Mouse (Mus musculus): ENCODE measurements around the gene Ms4a4b. TPM values are rescaled to one million over a fixed set of nuclear protein-coding genes. Genes with fewer than 3 reads are reported as not detected.

Ms4a4b gene
- total and polyA plus RNA-seq, 3 experiments: not detected

DNA sequence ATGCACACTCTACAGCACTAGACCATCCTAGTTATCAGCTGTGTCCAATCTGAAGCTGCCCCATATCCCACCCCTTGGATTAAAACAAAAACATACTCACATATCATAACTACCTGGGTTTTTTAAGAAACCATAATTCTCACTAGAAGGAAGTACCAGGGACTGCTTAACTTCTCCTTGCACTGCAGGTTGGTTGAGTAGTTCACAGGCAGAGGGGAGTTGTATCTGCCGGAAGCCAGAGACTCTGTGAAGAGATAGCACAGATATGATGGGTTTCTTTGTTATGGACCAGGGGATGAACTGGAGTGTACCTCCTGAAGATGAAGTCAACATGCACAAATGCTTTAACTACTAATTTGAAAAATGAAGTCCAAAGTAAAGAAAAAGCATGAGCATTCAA is 57.4 kb downstream of the Ms4a4b start:
- no peaks in the 10 kb centered on the region for H3K36me3 ChIP-seq (ENCODE audit: control insufficient read depth in 1 of 2, insufficient read depth in 2 of 2, low read length in 2 of 2)
- no peaks in the 10 kb centered on the region for H3K79me2 ChIP-seq (ENCODE audit: control insufficient read depth, insufficient read depth, low read length, poor library complexity)

GRCm38 (mm10) chr19:11501326-11501725 is 58.0 kb downstream of the Ms4a4b start:
- no peaks in the 10 kb centered on the region for H3K9me3 ChIP-seq (replicated peaks; ENCODE audit: insufficient read depth, low read length)
- no peaks in the 10 kb centered on the region for H3K36me3 ChIP-seq (ENCODE audit: control insufficient read depth in 1 of 2, insufficient read depth in 2 of 2, low read length in 2 of 2)
- H3K4me3 ChIP-seq (ENCODE audit: control insufficient read depth in 1 of 2, insufficient read depth in 1 of 2, low read depth in 2 of 2, low read length in 2 of 2): no peak overlapping the region

More for the DNA sequence above, 57.4 kb downstream of the Ms4a4b start:
- Histone ChIP-seq H3K27ac (ENCODE audit: control insufficient read depth, low read depth, low read length) (no peak overlapping the region), H3K9ac (ENCODE audit: control insufficient read depth, low read depth, low read length, poor library complexity, severe bottlenecking) (no peak overlapping the region), H3K4me1 (ENCODE audit: control insufficient read depth in 1 of 2, insufficient read depth in 2 of 2, low read length in 2 of 2) (no peaks in the 10 kb centered on the region), H3K27me3 (ENCODE audit: control insufficient read depth in 1 of 2, insufficient read depth in 2 of 2, low read length in 2 of 2) (peaks cover 0 to 7% of the 10 kb centered on the region in 2 experiments; a peak in 3 of 4 replicates), H3K4me3 (ENCODE audit: control insufficient read depth in 1 of 2, insufficient read depth in 1 of 2, low read depth in 2 of 2, low read length in 2 of 2) (no peak overlapping the region), H3K9me3 (replicated peaks; ENCODE audit: insufficient read depth, low read length) (no peaks in the 10 kb centered on the region)
- no peak for DNase-seq (ENCODE audit: low read depth, low spot score)
- TF ChIP-seq SIN3A (IDR thresholded peaks at IDR 0.05; ENCODE audit: low read length): no peak

DNA sequence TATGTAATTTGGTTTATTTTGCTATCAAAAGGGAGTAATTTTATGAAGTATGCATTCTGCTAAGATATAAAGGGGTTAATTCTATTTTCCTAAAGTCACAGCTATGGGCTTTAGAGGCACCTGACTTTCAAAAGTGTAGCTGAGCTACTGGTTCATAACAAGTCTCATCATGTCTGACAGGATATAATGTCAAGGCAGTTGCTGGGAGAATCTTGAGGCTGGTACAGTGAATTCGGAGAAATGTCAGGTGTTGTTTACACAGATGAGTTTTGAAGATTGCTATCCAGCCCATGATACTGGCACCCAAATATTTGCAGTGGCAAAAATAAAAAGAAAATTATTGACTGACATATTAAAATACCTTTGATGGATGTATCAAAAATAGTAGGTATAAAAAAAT is 61.5 kb downstream of the Ms4a4b start:
- DNase-seq (ENCODE audit: low read depth, low spot score): no peak
- no peak overlapping the region for H3K4me3 ChIP-seq (ENCODE audit: control insufficient read depth in 1 of 2, insufficient read depth in 1 of 2, low read depth in 2 of 2, low read length in 2 of 2)

More at GRCm38 (mm10) chr19:11501326-11501725, 58.0 kb downstream of the Ms4a4b start:
- H3K27ac ChIP-seq (ENCODE audit: control insufficient read depth, low read depth, low read length): no peak overlapping the region
- TF ChIP-seq NRF1 (IDR thresholded peaks at IDR 0.05; ENCODE audit: insufficient read depth, low read depth, low read length, poor library complexity, severe bottlenecking) (no peak), JUND (IDR thresholded peaks at IDR 0.05; ENCODE audit: low read depth, low read length) (no peak), TCF12 (IDR thresholded peaks at IDR 0.05; ENCODE audit: low read depth, low read length) (no peak), MXI1 (IDR thresholded peaks at IDR 0.05; ENCODE audit: low read depth, low read length) (no peak), MAZ (IDR thresholded peaks at IDR 0.05; ENCODE audit: low read depth, low read length) (no peak), NELFE (IDR thresholded peaks at IDR 0.05; ENCODE audit: low read depth, low read length) (no peak), KAT2A (conservative IDR thresholded peaks at IDR 0.05; ENCODE audit: low read depth, low read length) (no peak), ETS1 (IDR thresholded peaks at IDR 0.05; ENCODE audit: low read depth, low read length) (no peak), ZNF384 (IDR thresholded peaks at IDR 0.05; ENCODE audit: low read depth, low read length) (no peak)
- no peak overlapping the region for H3K9ac ChIP-seq (ENCODE audit: control insufficient read depth, low read depth, low read length, poor library complexity, severe bottlenecking)
- no peaks in the 10 kb centered on the region for H3K79me2 ChIP-seq (ENCODE audit: control insufficient read depth, insufficient read depth, low read length, poor library complexity)
- H3K27me3 ChIP-seq (ENCODE audit: control insufficient read depth in 1 of 2, insufficient read depth in 2 of 2, low read length in 2 of 2): peaks cover 0 to 7% of the 10 kb centered on the region in 2 experiments; a peak in 3 of 4 replicates
- no peaks in the 10 kb centered on the region for H3K4me1 ChIP-seq (ENCODE audit: control insufficient read depth in 1 of 2, insufficient read depth in 2 of 2, low read length in 2 of 2)
- DNase-seq (ENCODE audit: low read depth, low spot score): no peak

More for the DNA sequence above, 61.5 kb downstream of the Ms4a4b start:
- no peak overlapping the region for H3K27ac ChIP-seq (ENCODE audit: control insufficient read depth, low read depth, low read length)
- no peak overlapping the region for H3K9ac ChIP-seq (ENCODE audit: control insufficient read depth, low read depth, low read length, poor library complexity, severe bottlenecking)
- no peaks in the 10 kb centered on the region for H3K9me3 ChIP-seq (replicated peaks; ENCODE audit: insufficient read depth, low read length)
- H3K36me3 ChIP-seq (ENCODE audit: control insufficient read depth in 1 of 2, insufficient read depth in 2 of 2, low read length in 2 of 2): no peaks in the 10 kb centered on the region
- no peak for TF ChIP-seq TCF12 (IDR thresholded peaks at IDR 0.05; ENCODE audit: low read depth, low read length)
- no peak for TF ChIP-seq E2F4 (IDR thresholded peaks at IDR 0.05; ENCODE audit: borderline replicate concordance, low read depth, low read length)
- no peak for TF ChIP-seq ZMIZ1 (IDR thresholded peaks at IDR 0.05; ENCODE audit: low read depth, low read length)
- no peak for TF ChIP-seq NRF1 (IDR thresholded peaks at IDR 0.05; ENCODE audit: insufficient read depth, low read depth, low read length, poor library complexity, severe bottlenecking)
- no peak for TF ChIP-seq ZNF384 (IDR thresholded peaks at IDR 0.05; ENCODE audit: low read depth, low read length)
- TF ChIP-seq MAX (IDR thresholded peaks at IDR 0.05; ENCODE audit: low read length): no peak
- TF ChIP-seq BHLHE40 (IDR thresholded peaks at IDR 0.05; ENCODE audit: borderline replicate concordance, low read depth, low read length): no peak
- no peak for TF ChIP-seq POLR2AphosphoS2 (IDR thresholded peaks at IDR 0.05; ENCODE audit: low read length)
- TF ChIP-seq POLR2A (IDR thresholded peaks at IDR 0.05; ENCODE audit: control insufficient read depth in 1 of 2, insufficient read depth in 1 of 2, low read depth in 1 of 2, low read length in 2 of 2, poor library complexity in 1 of 2): no peak
- no peak for TF ChIP-seq RAD21 (IDR thresholded peaks at IDR 0.05; ENCODE audit: low read depth, low read length)
- no peak for TF ChIP-seq POLR2AphosphoS5 (IDR thresholded peaks at IDR 0.05; ENCODE audit: borderline replicate concordance, low read depth, low read length)
- TF ChIP-seq MYB (IDR thresholded peaks at IDR 0.05; ENCODE audit: low read depth, low read length): no peak
- no peak for TF ChIP-seq SMC3 (IDR thresholded peaks at IDR 0.05; ENCODE audit: low read depth, low read length)
- TF ChIP-seq MAZ (IDR thresholded peaks at IDR 0.05; ENCODE audit: low read depth, low read length): no peak
- TF ChIP-seq HCFC1 (IDR thresholded peaks at IDR 0.05; ENCODE audit: low read depth, low read length): no peak
- TF ChIP-seq ZC3H11A (IDR thresholded peaks at IDR 0.05; ENCODE audit: low read depth, low read length): no peak
- no peak for TF ChIP-seq ZKSCAN1 (IDR thresholded peaks at IDR 0.05; ENCODE audit: low read depth, low read length)
- no peak for TF ChIP-seq EP300 (IDR thresholded peaks at IDR 0.05; ENCODE audit: low read depth in 1 of 2, low read length in 2 of 2)
- TF ChIP-seq MYC (IDR thresholded peaks at IDR 0.05; ENCODE audit: low read depth, low read length): no peak
- TF ChIP-seq MAFK (IDR thresholded peaks at IDR 0.05; ENCODE audit: borderline replicate concordance, low read depth, low read length): no peak
- peaks cover 0 to 7% of the 10 kb centered on the region in 2 experiments; a peak in 3 of 4 replicates for H3K27me3 ChIP-seq (ENCODE audit: control insufficient read depth in 1 of 2, insufficient read depth in 2 of 2, low read length in 2 of 2)
- no peaks in the 10 kb centered on the region for H3K4me1 ChIP-seq (ENCODE audit: control insufficient read depth in 1 of 2, insufficient read depth in 2 of 2, low read length in 2 of 2)
- no peaks in the 10 kb centered on the region for H3K79me2 ChIP-seq (ENCODE audit: control insufficient read depth, insufficient read depth, low read length, poor library complexity)

All from MEL (cell line).